Mouse (Mus musculus) gastrocnemius, postnatal 36 days (tissue): ENCODE measurements around the gene Sco1. TPM values are rescaled to one million over a fixed set of nuclear protein-coding genes. Genes with fewer than 3 reads are reported as not detected.

Source experiments
- DNase-seq, 2 experiments: peaks; one replicate each; pipeline ENCODE4 v3.0.0; 2022
- intact Hi-C: fragments of 180-260 bp; cut with DNase I; formaldehyde crosslinking; loops from one replicate; pipeline ENCODE4 v1.15.1; 2025
- microRNA-seq, 2 experiments: library from miRNA; unstranded; fragments of <30 nt; microRNA quantifications; one replicate each; pipeline ENCODE4 v1.2.0; 2021
- total RNA-seq, 2 experiments: library from RNA; stranded (reverse); gene quantifications; 2 replicates each; pipeline ENCODE4 v1.2.3; 2021

Gene Sco1
- total RNA-seq, 2 experiments from 2014 or later: 6.6 to 6.7 TPM

DNA sequence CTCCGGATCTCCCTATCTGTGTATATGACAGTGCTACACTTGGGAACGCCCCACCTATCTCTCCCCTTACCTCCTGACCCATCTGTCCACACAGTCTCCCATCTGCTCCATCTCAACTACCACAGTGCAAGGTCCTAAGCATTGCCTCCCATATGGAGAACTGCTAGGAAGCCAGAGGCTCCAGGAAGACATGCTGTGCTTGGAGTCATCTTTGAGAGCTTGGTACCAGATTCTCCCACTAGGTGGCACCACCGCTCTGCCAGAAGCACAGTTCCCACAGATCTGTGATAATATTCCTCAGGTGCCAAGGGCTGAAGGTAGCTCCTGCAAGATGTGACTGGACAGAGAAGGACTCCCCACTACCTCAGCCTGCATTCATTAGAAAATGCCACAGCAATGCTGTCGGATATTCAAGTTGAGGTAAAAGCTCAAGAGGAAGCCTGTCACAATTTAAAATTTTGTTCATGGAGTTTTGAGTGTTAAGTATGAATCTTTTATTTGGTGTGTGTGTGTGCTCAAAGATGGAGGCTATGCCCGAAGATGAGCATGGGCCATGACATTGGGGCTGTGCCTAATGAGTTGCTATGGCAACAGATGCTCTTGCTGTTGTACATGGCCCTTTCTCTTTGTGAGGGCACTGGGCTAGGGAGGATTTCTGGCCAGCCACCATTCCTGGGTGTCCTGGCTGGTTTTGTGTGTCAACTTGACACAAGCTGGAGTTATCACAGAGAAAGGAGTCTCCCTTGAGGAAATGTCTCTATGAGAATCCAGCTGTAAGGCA is 57.9 kb downstream of the Sco1 start:
- DNase-seq: peak; percentile 60 to 65
- intact Hi-C loops: loop anchor here (1.0 kb wide), 1 partner anchor 239 kb away; no protein-coding TSS in a partner anchor

GRCm38 (mm10) chr11:67112019-67112850 is 59.8 kb downstream of the Sco1 start:
- intact Hi-C loops: loop anchor here (2.0 kb wide), 1 partner anchor 125 kb away; no protein-coding TSS in a partner anchor
- DNase-seq: peak; percentile 60 to 61

- intact Hi-C loops: loop anchor here (2.0 kb wide), 1 partner anchor 124 kb away; no protein-coding TSS in a partner anchor
- peak; percentile 62 to 66 for DNase-seq
Observed at GRCm38 (mm10) chr11:67112851-67113202, 60.4 kb downstream of the Sco1 start.

DNA sequence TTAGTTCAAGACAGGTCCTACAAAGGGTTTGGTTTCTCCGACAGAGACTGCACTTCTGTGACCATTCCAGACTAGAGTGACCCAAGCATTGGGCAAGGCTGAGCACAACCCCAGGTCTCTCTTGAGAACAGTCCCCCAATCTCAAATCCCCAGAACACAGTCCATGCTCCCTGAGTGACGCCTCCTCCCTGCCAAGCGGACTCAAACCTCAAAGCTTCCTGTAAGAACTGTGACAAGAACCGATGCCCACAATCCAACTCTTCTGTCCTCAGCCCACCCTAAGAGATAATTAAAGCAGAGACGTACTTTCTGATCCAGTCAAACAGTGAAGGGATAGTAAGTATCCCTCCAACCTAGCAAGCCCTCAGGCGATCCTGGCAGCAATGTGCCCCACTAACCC is 60.9 kb downstream of the Sco1 start:
- intact Hi-C loops: loop anchor here (2.0 kb wide), 1 partner anchor 123 kb away; no protein-coding TSS in a partner anchor
- DNase-seq: no peak

DNA sequence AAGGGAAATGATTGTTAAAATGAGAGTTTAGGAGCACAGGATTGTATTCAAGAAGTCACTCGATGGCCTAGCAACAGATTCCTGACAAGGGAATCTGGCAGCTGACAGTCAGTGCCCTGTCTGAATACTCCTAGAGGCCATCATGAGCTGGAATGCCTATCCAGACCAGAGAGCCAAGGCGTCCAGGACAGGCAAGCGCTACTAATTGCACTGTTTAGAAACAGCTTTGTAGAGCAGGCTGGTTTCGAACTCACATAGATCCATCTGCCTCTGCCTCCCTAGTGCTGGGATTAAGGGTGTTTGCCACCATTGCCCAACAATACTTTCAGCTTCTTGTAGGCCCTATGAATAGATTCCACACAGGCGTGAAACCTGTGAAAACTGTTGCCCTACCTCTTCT is 61.8 kb downstream of the Sco1 start:
- DNase-seq: no peak
- intact Hi-C loops: no loop called here

DNA sequence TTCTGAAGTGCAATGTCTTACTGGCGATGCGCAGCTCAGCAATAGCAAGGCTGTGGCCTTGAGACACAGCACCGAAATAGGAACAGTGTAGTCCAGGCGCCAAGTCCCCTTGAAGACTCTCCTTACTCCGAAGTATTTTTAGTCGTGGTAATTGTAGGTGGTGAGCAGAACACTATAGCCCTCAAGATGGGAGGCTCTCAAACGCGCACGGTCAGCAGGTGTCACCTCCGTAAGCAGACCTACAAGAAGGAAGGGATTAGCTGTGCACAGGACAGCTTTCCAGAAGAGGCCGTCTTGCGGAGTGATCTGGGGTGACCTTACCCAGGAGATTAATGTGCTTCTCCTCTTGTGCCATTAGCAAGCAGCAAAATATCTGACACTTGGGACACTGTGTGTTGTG is 62.4 kb downstream of the Sco1 start:
- DNase-seq: peak; percentile 32 to 57
- intact Hi-C loops: no loop called here

Small RNA genes lying within 50 kb of the gene (microRNA-seq; reads per million reads assigned to microRNA genes)
- 0 reads per million in 2 experiments for gene Mir6923

Other genes with a start within 250 kb of the Sco1 start
- under 1 TPM in 1 of 2 experiments, not detected in 1; 0.13 TPM for gene Pirt, start 140.7 kb upstream of the Sco1 start, total RNA-seq
- not detected for gene Tmem238l, start 96.0 kb upstream of the Sco1 start, total RNA-seq
- under 1 TPM; 0.49 to 0.64 TPM for gene Tmem220, start 27.5 kb upstream of the Sco1 start, total RNA-seq
- 1 to 10 TPM; 6.5 to 8.2 TPM for gene Adprm, start 76 bp upstream of the Sco1 start, total RNA-seq
- 10 to 100 TPM in 1 of 2 experiments, 1 to 10 TPM in 1; 7.7 to 11.8 TPM for gene Myh3, start 25.6 kb downstream of the Sco1 start, total RNA-seq
- 1,000 to 10,000 TPM; 1,281 to 1,857 TPM for gene Myh2, start 118.4 kb downstream of the Sco1 start, total RNA-seq
- gene Myh1, start 147.4 kb downstream of the Sco1 start, total RNA-seq: 1,000 to 10,000 TPM; 2,071 to 3,124 TPM
- gene Myh4, start 185.4 kb downstream of the Sco1 start, total RNA-seq: over 10,000 TPM; 26,473 to 29,006 TPM
- 100 to 1,000 TPM; 268 to 306 TPM for gene Myh8, start 224.5 kb downstream of the Sco1 start, total RNA-seq